Mouse (Mus musculus): ENCODE measurements at regions not wholly inside any gene's neighbourhood (a gene's known extent, or its start where the extent isn't known, plus 50 kb on each side); places are given as distances from the start of the nearest gene placed in this dataset.

GRCm38 (mm10) chr5:47185868-47186267, 797.1 kb upstream of the Slit2 start:
- in situ Hi-C loops (cut with MboI, MseI), result no loop called here

- in situ Hi-C loops (cut with MboI, MseI), result no loop called here
Measured at GRCm38 (mm10) chr5:47202164-47202914, 780.6 kb upstream of the Slit2 start.

- in situ Hi-C loops (cut with MboI, MseI), result no loop called here
Measured at GRCm38 (mm10) chr5:47202915-47203296, 780.0 kb upstream of the Slit2 start.

GRCm38 (mm10) chr5:47210542-47210941, 772.4 kb upstream of the Slit2 start:
- in situ Hi-C loops (cut with MboI, MseI), result no loop called here

- in situ Hi-C loops (cut with MboI, MseI), result no loop called here
Measured at GRCm38 (mm10) chr5:47215421-47215820, 767.5 kb upstream of the Slit2 start.

- in situ Hi-C loops (cut with MboI, MseI), result no loop called here
Measured at GRCm38 (mm10) chr5:47225247-47225646, 757.7 kb upstream of the Slit2 start.

GRCm38 (mm10) chr5:47236094-47236493, 746.8 kb upstream of the Slit2 start:
- in situ Hi-C loops (cut with MboI, MseI), result no loop called here

- in situ Hi-C loops (cut with MboI, MseI), result no loop called here
Measured at GRCm38 (mm10) chr5:47240060-47240459, 742.9 kb upstream of the Slit2 start.

- in situ Hi-C loops (cut with MboI, MseI), result no loop called here
Measured at GRCm38 (mm10) chr5:47240586-47240985, 742.4 kb upstream of the Slit2 start.

- in situ Hi-C loops (cut with MboI, MseI), result loop anchor here (25.0 kb wide), 1 partner anchor 818 kb away; no protein-coding TSS in a partner anchor
Measured at GRCm38 (mm10) chr5:47254835-47255369, 728.0 kb upstream of the Slit2 start.

GRCm38 (mm10) chr5:47261658-47262411, 721.1 kb upstream of the Slit2 start:
- in situ Hi-C loops (cut with MboI, MseI), result loop anchor here (25.0 kb wide), 1 partner anchor 825 kb away; no protein-coding TSS in a partner anchor

- in situ Hi-C loops (cut with MboI, MseI), result loop anchor here (25.0 kb wide), 1 partner anchor 835 kb away; no protein-coding TSS in a partner anchor
Measured at GRCm38 (mm10) chr5:47272642-47273041, 710.3 kb upstream of the Slit2 start.

- in situ Hi-C loops (cut with MboI, MseI), result loop anchor here (25.0 kb wide), 1 partner anchor 836 kb away; no protein-coding TSS in a partner anchor
Measured at GRCm38 (mm10) chr5:47273389-47274255, 709.3 kb upstream of the Slit2 start.

- in situ Hi-C loops (cut with MboI, MseI), result loop anchor here (25.0 kb wide), 1 partner anchor 837 kb away; no protein-coding TSS in a partner anchor
Measured at GRCm38 (mm10) chr5:47274256-47274638, 708.7 kb upstream of the Slit2 start.

- in situ Hi-C loops (cut with MboI, MseI), result no loop called here
Measured at GRCm38 (mm10) chr5:47276231-47277195, 706.4 kb upstream of the Slit2 start.

- in situ Hi-C loops (cut with MboI, MseI), result no loop called here
Measured at GRCm38 (mm10) chr5:47279630-47280029, 703.3 kb upstream of the Slit2 start.

GRCm38 (mm10) chr5:47299602-47300001, 683.3 kb upstream of the Slit2 start:
- in situ Hi-C loops (cut with MboI, MseI), result no loop called here

GRCm38 (mm10) chr5:47317506-47317905, 665.4 kb upstream of the Slit2 start:
- in situ Hi-C loops (cut with MboI, MseI), result no loop called here

GRCm38 (mm10) chr5:47318147-47318546, 664.8 kb upstream of the Slit2 start:
- in situ Hi-C loops (cut with MboI, MseI), result no loop called here

GRCm38 (mm10) chr5:47322511-47323167, 660.3 kb upstream of the Slit2 start:
- in situ Hi-C loops (cut with MboI, MseI), result no loop called here

All from regulatory T cell (primary cell).